Mouse (Mus musculus) heart, postnatal 0 days (tissue): ENCODE measurements around the gene Gltp.

Source experiments
- CTCF ChIP-seq: IDR thresholded peaks from 2 replicates; pipeline ENCODE4 v1.5.1; 2016; ENCODE audit warnings: antibody characterized with exemption, control low read depth, low read depth
- EP300 ChIP-seq: IDR thresholded peaks from 2 replicates; pipeline ENCODE4 v1.6.1; 2016; ENCODE audit warnings: antibody characterized with exemption, low read depth

DNA sequence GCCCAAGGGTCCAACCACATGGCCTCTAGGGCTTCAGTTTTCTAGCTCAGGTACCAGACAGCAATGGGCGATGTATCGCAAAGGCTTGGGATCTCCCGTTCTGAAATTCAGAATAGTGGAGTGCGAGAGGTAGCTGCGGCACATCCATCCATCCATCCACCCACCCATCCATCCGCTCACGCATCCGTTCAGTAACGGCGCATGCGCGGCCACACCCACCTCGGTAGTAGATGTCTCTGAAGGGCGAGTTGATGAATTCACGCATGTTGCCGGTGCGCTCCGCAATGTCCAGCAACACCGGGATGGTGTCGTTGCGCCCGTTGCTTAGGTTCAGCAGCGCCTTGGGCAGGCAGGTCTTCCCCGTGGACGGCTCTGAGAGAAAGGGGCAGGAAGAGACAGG, 54.7 kb downstream of the Gltp start:
- no peak for TF ChIP-seq EP300
- no peak for TF ChIP-seq CTCF
